Mouse (Mus musculus): ENCODE results near the gene Ttc9b.
"Not testable (repeated sequence)": the region's sequence is repeated elsewhere in the genome, so short reads cannot be mapped to it uniquely, and the experiment has no call there.

The Ttc9b gene

GRCm38 (mm10) chr7:27653681-27654437 lies at the start of gene Ttc9b:
Gene Ttc9b (plus strand): TSS chr7:27653915.
- DNase-seq (ENCODE audit: inconsistent ontology term), result peak; percentile 70

GRCm38 (mm10) chr7:27604661-27605348 lies 48.9 kb upstream of the Ttc9b start:
- DNase-seq (ENCODE audit: inconsistent ontology term), result peak; percentile 23

- peak; percentile 58 for DNase-seq (ENCODE audit: inconsistent ontology term)
Observed at GRCm38 (mm10) chr7:27605499-27606285, 48.0 kb upstream of the Ttc9b start.

- DNase-seq (ENCODE audit: inconsistent ontology term), result no peak
Observed at GRCm38 (mm10) chr7:27606481-27607254, 47.0 kb upstream of the Ttc9b start.

GRCm38 (mm10) chr7:27607580-27607979 lies 46.1 kb upstream of the Ttc9b start:
- DNase-seq (ENCODE audit: inconsistent ontology term), result peak; percentile 91

- no peak for DNase-seq (ENCODE audit: inconsistent ontology term)
Observed at GRCm38 (mm10) chr7:27608130-27608529, 45.6 kb upstream of the Ttc9b start.

GRCm38 (mm10) chr7:27609285-27609684 lies 44.4 kb upstream of the Ttc9b start:
- DNase-seq (ENCODE audit: inconsistent ontology term), result no peak

GRCm38 (mm10) chr7:27609688-27610087 lies 44.0 kb upstream of the Ttc9b start:
- no peak for DNase-seq (ENCODE audit: inconsistent ontology term)

GRCm38 (mm10) chr7:27610370-27610769 lies 43.3 kb upstream of the Ttc9b start:
- no peak for DNase-seq (ENCODE audit: inconsistent ontology term)

- no peak for DNase-seq (ENCODE audit: inconsistent ontology term)
Observed at GRCm38 (mm10) chr7:27610871-27611270, 42.8 kb upstream of the Ttc9b start.

- DNase-seq (ENCODE audit: inconsistent ontology term), result peak; percentile 61
Observed at GRCm38 (mm10) chr7:27612940-27613339, 40.8 kb upstream of the Ttc9b start.

- DNase-seq (ENCODE audit: inconsistent ontology term), result peak; percentile 90
Observed at GRCm38 (mm10) chr7:27613751-27614499, 39.8 kb upstream of the Ttc9b start.

- no peak for DNase-seq (ENCODE audit: inconsistent ontology term)
Observed at GRCm38 (mm10) chr7:27621028-27621427, 32.7 kb upstream of the Ttc9b start.

- DNase-seq (ENCODE audit: inconsistent ontology term), result no peak
Observed at GRCm38 (mm10) chr7:27622234-27622633, 31.5 kb upstream of the Ttc9b start.

GRCm38 (mm10) chr7:27624967-27625366 lies 28.7 kb upstream of the Ttc9b start:
- no peak for DNase-seq (ENCODE audit: inconsistent ontology term)

- DNase-seq (ENCODE audit: inconsistent ontology term), result no peak
Observed at GRCm38 (mm10) chr7:27627707-27628106, 26.0 kb upstream of the Ttc9b start.

GRCm38 (mm10) chr7:27628190-27628589 lies 25.5 kb upstream of the Ttc9b start:
- DNase-seq (ENCODE audit: inconsistent ontology term), result no peak

- DNase-seq (ENCODE audit: inconsistent ontology term), result not testable (repeated sequence)
Observed at GRCm38 (mm10) chr7:27628816-27629215, 24.9 kb upstream of the Ttc9b start.

GRCm38 (mm10) chr7:27631439-27631838 lies 22.3 kb upstream of the Ttc9b start:
- no peak for DNase-seq (ENCODE audit: inconsistent ontology term)

GRCm38 (mm10) chr7:27633166-27633565 lies 20.5 kb upstream of the Ttc9b start:
- no peak for DNase-seq (ENCODE audit: inconsistent ontology term)

- no peak for DNase-seq (ENCODE audit: inconsistent ontology term)
Observed at GRCm38 (mm10) chr7:27634691-27635090, 19.0 kb upstream of the Ttc9b start.
